Mouse (Mus musculus) limb, embryonic 10.5 days (tissue): ENCODE measurements around the gene Serpinb1c. TPM values are rescaled to one million over a fixed set of nuclear protein-coding genes. Genes with fewer than 3 reads are reported as not detected.
A peak's percentile ranks its signal among the peaks of the same experiment; 100 is the strongest.
"Not testable (repeated sequence)": the region's sequence is repeated elsewhere in the genome, so short reads cannot be mapped to it uniquely, and the experiment has no call there.

Source experiments
- DNase-seq: peaks from one replicate; pipeline ENCODE4 v3.0.0-alpha.2; 2017; ENCODE audit warnings: low spot score
- H3K27ac ChIP-seq: fragments of 300-500 bp; sonication (generic); 2 replicates; pipeline ENCODE4 v1.5.1; 2016; ENCODE audit warnings: mild to moderate bottlenecking
- H3K27me3 ChIP-seq: fragments of 300-500 bp; sonication (generic); 2 replicates; pipeline ENCODE4 v1.6.1; 2016; ENCODE audit warnings: low read depth, mild to moderate bottlenecking; ENCODE audit not compliant: poor library complexity, severe bottlenecking
- H3K36me3 ChIP-seq: fragments of 300-500 bp; sonication (generic); 2 replicates; pipeline ENCODE4 v1.6.1; 2016; ENCODE audit warnings: mild to moderate bottlenecking, moderate library complexity
- H3K4me1 ChIP-seq: fragments of 300-500 bp; sonication (generic); 2 replicates; pipeline ENCODE4 v1.6.1; 2016
- H3K4me3 ChIP-seq: fragments of 300-500 bp; sonication (generic); 2 replicates; pipeline ENCODE4 v1.5.1; 2016; ENCODE audit warnings: mild to moderate bottlenecking, moderate library complexity
- H3K9me3 ChIP-seq: fragments of 300-500 bp; sonication (generic); replicated peaks from 2 replicates; pipeline ENCODE4 v1.6.1; 2016; ENCODE audit warnings: mild to moderate bottlenecking
- WGBS: fragments of 180-500 bp; shearing (Covaris S2); methylation state at CpG from one replicate; pipeline ENCODE4 v1.1.7; 2016; 5-methylcytosine and 5-hydroxymethylcytosine counted together
- polyA plus RNA-seq: library from polyadenylated mRNA; unstranded; fragments of >200 nt; fragmentation: Nextera tagmentation; extraction: Ambion mirVana; gene quantifications from 2 replicates; pipeline ENCODE4 v1.2.1, GENCODE M21; 2016

Serpinb1c gene
- polyA plus RNA-seq, 1 experiment from 2014 or later: not detected

DNA sequence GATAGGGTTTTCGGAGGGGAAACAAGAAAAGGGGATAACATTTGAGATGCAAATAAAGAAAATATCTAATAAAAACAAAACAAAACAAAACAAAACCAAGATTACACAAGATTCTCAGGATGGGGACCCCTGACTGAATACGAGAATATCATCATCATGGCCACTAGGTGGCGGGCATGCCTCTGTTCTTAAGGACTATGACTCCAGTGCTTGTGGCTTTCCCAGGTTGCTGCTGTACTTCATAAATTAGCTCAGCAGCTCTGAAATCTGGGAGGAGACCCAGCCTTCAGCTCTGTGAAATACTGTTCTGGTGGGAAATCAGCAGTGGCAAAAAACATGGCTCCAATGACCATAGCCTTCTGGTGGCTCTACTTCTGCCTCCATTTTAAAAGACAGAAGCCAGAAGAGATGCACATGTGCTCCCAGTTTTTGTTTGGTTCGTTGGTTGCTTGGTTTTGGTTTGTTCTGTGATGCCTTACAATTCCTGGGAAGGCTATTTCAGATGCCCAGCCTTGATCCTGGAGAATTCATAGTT, 4.5 kb upstream of the Serpinb1c start:
- Histone ChIP-seq H3K9me3 (no peaks in the 10 kb centered on the region), H3K4me1 (no peaks in the 10 kb centered on the region), H3K36me3 (no peaks in the 10 kb centered on the region), H3K27ac (no peak overlapping the region), H3K27me3 (no peaks in the 10 kb centered on the region), H3K4me3 (no peak overlapping the region)
- WGBS: 28% methylated on average over 4 of the region's 4 CpGs
- peak; percentile 71 for DNase-seq

DNA sequence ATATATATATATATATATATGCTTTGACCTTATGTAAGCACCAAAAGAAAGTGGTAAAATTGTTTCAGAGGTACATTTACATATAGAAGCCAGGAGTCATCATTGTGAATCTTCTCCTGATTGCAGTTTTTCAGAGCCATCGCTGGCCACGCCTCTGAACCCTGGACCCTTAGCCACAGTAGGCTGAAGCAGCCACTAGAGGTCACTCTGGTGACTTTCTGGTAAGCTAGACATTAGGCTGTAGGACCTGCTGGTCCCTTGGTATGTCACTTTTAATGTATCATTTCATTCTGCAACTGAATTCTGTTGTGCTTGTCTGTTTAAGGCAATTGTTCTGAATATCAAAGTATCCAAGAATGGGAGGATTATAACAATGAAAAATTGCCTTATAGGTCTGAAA, 2.6 kb upstream of the Serpinb1c start:
- 25% methylated on average over 2 of the region's 2 CpGs for WGBS
- no peaks in the 10 kb centered on the region for H3K4me1 ChIP-seq
- peak; percentile 40 for DNase-seq

GRCm38 (mm10) chr13:32899114-32899513, 1.1 kb upstream of the Serpinb1c start:
- H3K4me3 ChIP-seq, H3K27ac ChIP-seq, DNase-seq, H3K27me3 ChIP-seq, H3K9me3 ChIP-seq, H3K36me3 ChIP-seq, H3K4me1 ChIP-seq: not testable (repeated sequence)
- 85% methylated on average over 1 of the region's 2 CpGs for WGBS

More for the DNA sequence above, 2.6 kb upstream of the Serpinb1c start:
- no peaks in the 10 kb centered on the region for H3K27me3 ChIP-seq
- H3K27ac ChIP-seq: no peak overlapping the region
- no peaks in the 10 kb centered on the region for H3K36me3 ChIP-seq
- no peak overlapping the region for H3K4me3 ChIP-seq
- H3K9me3 ChIP-seq: no peaks in the 10 kb centered on the region

DNA sequence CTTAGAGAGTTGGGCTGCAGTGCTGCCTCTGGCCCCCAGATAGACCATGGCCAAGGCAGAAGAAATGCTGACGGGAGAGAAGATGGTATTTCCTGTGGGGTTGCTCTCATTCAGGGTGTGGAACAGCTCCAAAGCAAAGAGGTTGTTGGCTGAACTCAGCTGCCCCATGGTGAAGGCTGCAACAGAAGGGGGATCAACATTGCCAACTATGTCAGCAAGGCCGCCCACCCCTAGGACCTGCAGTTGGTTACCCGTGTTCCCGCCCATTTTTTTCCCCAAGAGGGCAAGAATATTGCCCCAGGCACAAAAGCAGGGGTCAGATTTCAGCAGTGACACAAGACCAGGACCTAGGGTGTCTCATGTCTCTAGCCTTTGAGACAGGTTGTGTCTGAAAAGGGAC, 1.1 kb downstream of the Serpinb1c start:
- Histone ChIP-seq H3K27me3 (no peaks in the 10 kb centered on the region), H3K27ac (no peak overlapping the region), H3K4me1 (no peaks in the 10 kb centered on the region), H3K4me3 (no peak overlapping the region), H3K9me3 (no peaks in the 10 kb centered on the region), H3K36me3 (no peaks in the 10 kb centered on the region)
- WGBS: 80% methylated on average over 4 of the region's 4 CpGs
- no peak for DNase-seq

- DNase-seq: no peak
- Histone ChIP-seq H3K27me3 (no peaks in the 10 kb centered on the region), H3K4me1 (no peaks in the 10 kb centered on the region), H3K27ac (no peak overlapping the region), H3K36me3 (no peaks in the 10 kb centered on the region), H3K4me3 (no peak overlapping the region), H3K9me3 (no peaks in the 10 kb centered on the region)
Measured at GRCm38 (mm10) chr13:32884755-32885154, 13.3 kb downstream of the Serpinb1c start.

DNA sequence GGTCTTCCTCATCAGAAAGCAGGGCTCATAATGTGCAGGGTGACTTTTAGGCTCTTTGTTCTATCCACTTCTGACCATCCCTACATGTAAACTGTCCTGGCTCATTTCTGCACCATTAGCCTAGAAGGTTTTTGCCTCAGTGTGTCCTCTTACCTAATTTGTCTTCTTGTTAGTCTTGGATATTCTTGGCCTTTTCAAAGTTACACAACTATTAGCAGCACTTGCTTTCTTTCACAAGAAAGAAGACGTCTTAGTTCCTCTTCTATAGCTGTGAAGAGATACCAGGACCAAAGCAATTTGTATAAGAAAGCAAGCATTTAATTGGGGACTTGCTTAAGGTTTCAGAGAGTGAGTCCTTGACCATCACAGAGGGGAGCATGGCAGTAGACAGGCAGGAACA, 24.1 kb downstream of the Serpinb1c start:
- Histone ChIP-seq H3K4me3 (no peak overlapping the region), H3K27me3 (no peaks in the 10 kb centered on the region), H3K4me1 (no peaks in the 10 kb centered on the region), H3K9me3 (no peaks in the 10 kb centered on the region), H3K36me3 (no peaks in the 10 kb centered on the region), H3K27ac (no peak overlapping the region)
- DNase-seq: no peak
- WGBS: 78% methylated on average over 1 of the region's 1 CpGs

GRCm38 (mm10) chr13:32868843-32869242, 29.2 kb downstream of the Serpinb1c start:
- no peaks in the 10 kb centered on the region for H3K36me3 ChIP-seq
- no peaks in the 10 kb centered on the region for H3K9me3 ChIP-seq
- WGBS: 84% methylated on average over 5 of the region's 5 CpGs

DNA sequence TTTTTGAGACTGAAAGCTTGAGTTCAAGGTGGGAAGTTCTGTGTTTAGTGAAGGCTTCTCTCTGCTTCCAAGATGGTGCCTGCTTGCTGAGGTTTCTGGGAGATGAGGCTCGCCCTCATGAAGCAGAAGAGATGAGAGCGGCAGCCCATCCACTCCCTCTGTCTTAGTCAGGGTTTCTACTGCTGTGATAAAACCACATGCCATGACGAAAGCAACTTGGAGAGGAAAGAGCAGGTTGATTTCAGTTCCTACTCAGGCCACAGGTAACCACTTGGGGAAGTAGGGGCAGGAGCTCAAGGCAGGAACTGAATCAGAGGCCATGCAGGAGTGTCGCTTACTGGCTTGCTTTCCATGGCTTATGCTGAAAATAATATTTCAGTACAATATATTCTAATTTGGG, 29.8 kb downstream of the Serpinb1c start:
- H3K27ac ChIP-seq, DNase-seq, H3K4me3 ChIP-seq, H3K36me3 ChIP-seq, H3K4me1 ChIP-seq, H3K27me3 ChIP-seq, H3K9me3 ChIP-seq: not testable (repeated sequence)
- 91% methylated on average over 4 of the region's 4 CpGs for WGBS

More at GRCm38 (mm10) chr13:32868843-32869242, 29.2 kb downstream of the Serpinb1c start:
- Histone ChIP-seq H3K4me1 (no peaks in the 10 kb centered on the region), H3K27ac (no peak overlapping the region), H3K4me3 (no peak overlapping the region), H3K27me3 (no peaks in the 10 kb centered on the region)
- DNase-seq: no peak

GRCm38 (mm10) chr13:32867030-32867429, 31.0 kb downstream of the Serpinb1c start:
- no peaks in the 10 kb centered on the region for H3K9me3 ChIP-seq
- 67% methylated on average over 2 of the region's 2 CpGs for WGBS
- no peak for DNase-seq
- no peaks in the 10 kb centered on the region for H3K27me3 ChIP-seq
- no peaks in the 10 kb centered on the region for H3K4me1 ChIP-seq
- H3K27ac ChIP-seq: no peak overlapping the region
- no peaks in the 10 kb centered on the region for H3K36me3 ChIP-seq
- no peak overlapping the region for H3K4me3 ChIP-seq

- Histone ChIP-seq H3K4me1 (no peaks in the 10 kb centered on the region), H3K27me3 (no peaks in the 10 kb centered on the region), H3K27ac (no peak overlapping the region), H3K36me3 (no peaks in the 10 kb centered on the region), H3K9me3 (no peaks in the 10 kb centered on the region), H3K4me3 (no peak overlapping the region)
- DNase-seq: peak; percentile 78
- 8% methylated on average over 9 of the region's 9 CpGs for WGBS
Measured at GRCm38 (mm10) chr13:32866484-32866883, 31.5 kb downstream of the Serpinb1c start.

DNA sequence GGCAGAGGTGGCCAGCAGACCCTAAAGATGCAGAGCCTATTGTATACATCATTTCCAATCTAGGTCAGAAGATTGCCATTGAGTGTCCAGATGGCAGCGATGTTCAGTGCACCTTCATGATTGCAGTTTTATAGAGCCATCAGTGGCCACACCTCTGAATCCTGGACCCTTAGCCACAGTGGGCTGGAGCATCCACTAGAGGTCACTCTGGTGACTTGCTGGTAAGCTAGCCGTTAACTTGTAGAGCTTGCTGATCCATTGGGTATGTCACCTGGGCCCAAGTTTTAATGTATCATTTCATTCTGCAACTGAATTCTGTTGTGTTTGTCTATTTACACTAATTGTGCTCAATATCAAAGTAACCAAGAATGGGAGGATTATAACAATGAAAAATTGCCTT, 32.4 kb downstream of the Serpinb1c start:
- no peak for DNase-seq
- Histone ChIP-seq H3K27ac (no peak overlapping the region), H3K27me3 (no peaks in the 10 kb centered on the region), H3K36me3 (no peaks in the 10 kb centered on the region), H3K4me1 (no peaks in the 10 kb centered on the region), H3K4me3 (no peak overlapping the region), H3K9me3 (no peaks in the 10 kb centered on the region)
- 64% methylated on average over 2 of the region's 2 CpGs for WGBS

GRCm38 (mm10) chr13:32864529-32864928, 33.5 kb downstream of the Serpinb1c start:
- 72% methylated on average over 3 of the region's 3 CpGs for WGBS
- H3K27ac ChIP-seq, H3K27me3 ChIP-seq, H3K36me3 ChIP-seq, H3K9me3 ChIP-seq, H3K4me3 ChIP-seq, H3K4me1 ChIP-seq, DNase-seq: not testable (repeated sequence)

GRCm38 (mm10) chr13:32863456-32863855, 34.6 kb downstream of the Serpinb1c start:
- DNase-seq: no peak
- Histone ChIP-seq H3K27me3 (no peaks in the 10 kb centered on the region), H3K4me1 (no peaks in the 10 kb centered on the region), H3K27ac (no peak overlapping the region), H3K9me3 (no peaks in the 10 kb centered on the region), H3K36me3 (no peaks in the 10 kb centered on the region), H3K4me3 (no peak overlapping the region)

GRCm38 (mm10) chr13:32860821-32861220, 37.2 kb downstream of the Serpinb1c start:
- H3K27ac ChIP-seq: no peak overlapping the region
- 84% methylated on average over 3 of the region's 3 CpGs for WGBS
- no peaks in the 10 kb centered on the region for H3K27me3 ChIP-seq
- no peak overlapping the region for H3K4me3 ChIP-seq
- no peaks in the 10 kb centered on the region for H3K4me1 ChIP-seq
- no peaks in the 10 kb centered on the region for H3K36me3 ChIP-seq
- no peak for DNase-seq
- H3K9me3 ChIP-seq: no peaks in the 10 kb centered on the region
